Mouse (Mus musculus): ENCODE data around the gene Prkcd. TPM values are rescaled to one million over a fixed set of nuclear protein-coding genes. Genes with fewer than 3 reads are reported as not detected.
A peak's percentile ranks its signal among the peaks of the same experiment; 100 is the strongest.

The Prkcd gene
- polyA plus RNA-seq, 1 experiment from 2014 or later = 22.9 TPM

DNA sequence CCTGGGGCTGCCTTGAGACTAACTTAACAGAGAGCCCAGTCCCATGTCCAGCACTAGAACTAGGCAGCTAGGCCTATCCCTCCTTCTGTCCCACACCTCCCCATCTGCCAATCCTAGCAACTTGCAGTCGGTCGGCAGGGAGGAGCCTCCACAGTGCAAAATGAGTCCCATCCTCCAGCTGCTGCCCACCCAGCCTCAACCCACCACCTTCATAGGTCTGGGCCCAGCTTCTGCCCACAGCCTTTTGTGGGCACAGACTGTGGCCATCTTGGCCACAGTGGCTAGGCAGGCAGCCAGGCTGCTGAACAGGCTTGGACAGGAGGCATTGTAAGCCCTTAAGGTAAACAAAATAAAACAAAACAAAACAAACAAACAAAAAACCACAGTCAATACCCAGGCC, 5.8 kb upstream of the Prkcd start:
- 56% methylated on average over 2 of the region's 2 CpGs for WGBS (ENCODE audit: insufficient replicate concordance)
- peaks cover 39% of the 10 kb centered on the region for H3K4me1 ChIP-seq

GRCm38 (mm10) chr14:30630811-30631576, 5.0 kb upstream of the Prkcd start:
- no peak overlapping the region for H3K4me3 ChIP-seq
- H3K9ac ChIP-seq = no peak overlapping the region
- no peaks in the 10 kb centered on the region for H3K9me3 ChIP-seq (replicated peaks)
- peak overlapping the region; percentile 42; the same call in 1 of the 2 replicates for H3K27ac ChIP-seq
- no peaks in the 10 kb centered on the region for H3K36me3 ChIP-seq
- H3K27me3 ChIP-seq (replicated peaks) = no peaks in the 10 kb centered on the region
- WGBS (ENCODE audit: insufficient replicate concordance) = 37% methylated on average over 5 of the region's 5 CpGs
- H3K4me2 ChIP-seq = no peak overlapping the region
- no peak for ATAC-seq
- peaks cover 47% of the 10 kb centered on the region for H3K4me1 ChIP-seq

More for the DNA sequence above, 5.8 kb upstream of the Prkcd start:
- H3K27ac ChIP-seq = no peak overlapping the region
- no peak overlapping the region for H3K4me3 ChIP-seq
- H3K4me2 ChIP-seq = no peak overlapping the region
- H3K27me3 ChIP-seq (replicated peaks) = no peaks in the 10 kb centered on the region
- no peak overlapping the region for H3K9ac ChIP-seq
- no peaks in the 10 kb centered on the region for H3K36me3 ChIP-seq
- ATAC-seq = no peak
- no peaks in the 10 kb centered on the region for H3K9me3 ChIP-seq (replicated peaks)

DNA sequence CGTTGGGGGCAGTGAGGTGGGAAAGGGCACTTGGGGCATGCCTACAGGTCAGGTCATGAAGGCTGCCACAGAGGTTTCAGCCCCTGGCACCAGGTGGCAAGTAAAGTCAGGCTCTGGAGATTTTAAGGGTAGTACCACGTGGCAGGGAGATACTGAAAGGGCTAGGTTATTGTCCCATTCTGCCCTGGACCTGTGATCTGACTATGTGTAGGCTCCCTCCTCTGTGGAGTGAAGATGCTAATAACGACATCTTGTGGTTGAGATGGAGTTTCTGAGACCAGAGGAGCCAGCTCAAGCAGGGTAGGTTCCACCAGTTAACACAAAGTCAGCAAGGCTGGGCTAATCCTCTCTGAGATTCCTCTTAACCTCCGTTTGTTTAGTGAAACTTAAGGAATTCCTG, 3.8 kb upstream of the Prkcd start:
- Histone ChIP-seq H3K4me2 (no peak overlapping the region), H3K9ac (no peak overlapping the region), H3K36me3 (no peaks in the 10 kb centered on the region), H3K4me3 (no peak overlapping the region), H3K4me1 (peaks cover 58% of the 10 kb centered on the region), H3K9me3 (replicated peaks) (no peaks in the 10 kb centered on the region), H3K27me3 (replicated peaks) (no peaks in the 10 kb centered on the region), H3K27ac (no peak overlapping the region)
- ATAC-seq = no peak
- WGBS (ENCODE audit: insufficient replicate concordance) = 44% methylated on average over 4 of the region's 4 CpGs

DNA sequence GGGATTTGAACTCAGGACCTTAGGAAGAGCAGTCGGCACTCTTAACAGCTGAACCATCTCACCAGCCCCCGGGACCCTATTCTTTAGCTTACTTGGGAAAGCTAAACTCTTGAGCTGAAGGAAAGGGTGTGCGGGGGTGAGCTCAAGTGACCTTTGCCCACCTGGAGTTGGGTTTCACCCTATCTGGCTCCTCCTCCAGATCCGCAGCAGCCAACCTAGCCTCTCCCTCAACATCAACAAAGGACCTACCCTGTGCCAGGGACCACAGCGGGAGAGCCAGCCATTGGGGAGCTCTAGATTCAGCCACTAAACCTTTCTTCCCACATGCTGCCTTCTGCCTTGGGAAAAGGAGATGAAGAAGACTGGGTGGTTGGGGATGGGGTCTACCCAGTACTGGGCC, 2.2 kb upstream of the Prkcd start:
- H3K27ac ChIP-seq = no peak overlapping the region
- H3K9ac ChIP-seq = no peak overlapping the region
- no peak for ATAC-seq
- WGBS (ENCODE audit: insufficient replicate concordance) = 79% methylated on average over 5 of the region's 5 CpGs
- no peak overlapping the region for H3K4me3 ChIP-seq
- no peaks in the 10 kb centered on the region for H3K9me3 ChIP-seq (replicated peaks)
- H3K36me3 ChIP-seq = no peaks in the 10 kb centered on the region
- peaks cover 74% of the 10 kb centered on the region for H3K4me1 ChIP-seq
- H3K4me2 ChIP-seq = no peak overlapping the region
- no peaks in the 10 kb centered on the region for H3K27me3 ChIP-seq (replicated peaks)

DNA sequence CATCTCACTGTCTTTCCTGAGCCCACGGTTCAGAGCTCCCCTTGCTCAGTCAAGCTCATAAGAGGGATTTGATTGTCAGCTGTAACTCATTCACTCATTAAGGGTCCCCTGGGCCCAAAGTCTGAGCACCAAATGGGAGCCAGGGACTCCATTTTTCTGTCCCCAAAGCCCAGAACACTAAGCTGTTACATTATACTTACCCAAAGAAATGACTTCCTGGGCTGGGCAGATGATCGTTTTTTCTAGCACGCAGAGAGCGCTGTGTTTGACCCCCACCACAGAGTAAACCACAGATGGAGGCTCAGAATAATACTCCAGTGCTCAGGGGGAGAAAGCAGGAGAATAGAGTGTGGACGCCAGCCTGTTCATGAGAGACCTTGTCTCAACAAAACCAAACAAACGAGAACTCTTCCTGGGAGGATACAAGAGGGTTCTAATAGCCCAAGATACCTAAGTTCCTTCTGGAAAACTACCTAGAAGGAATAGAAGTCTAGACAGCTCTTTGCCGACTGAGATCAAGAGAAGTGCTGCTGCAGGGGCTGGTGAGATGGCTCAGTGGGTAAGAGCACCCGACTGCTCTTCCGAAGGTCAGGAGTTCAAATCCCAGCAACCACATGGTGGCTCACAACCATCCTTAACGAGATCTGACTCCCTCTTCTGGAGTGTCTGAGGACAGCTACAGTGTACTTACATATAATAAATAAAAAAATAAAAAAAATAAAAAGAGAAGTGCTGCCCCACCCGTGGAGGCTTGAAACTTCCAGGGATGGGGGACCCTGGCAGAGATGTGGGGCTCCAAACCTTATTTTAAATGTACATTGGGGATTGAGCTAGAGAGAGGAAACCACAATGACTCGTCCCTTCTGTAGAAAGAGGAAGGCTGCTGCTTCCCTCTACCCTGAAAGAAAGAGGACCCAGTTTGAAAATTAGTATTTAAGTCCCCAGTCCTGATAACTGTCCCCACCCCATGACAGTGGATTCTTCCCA, 1.0 kb upstream of the Prkcd start:
- H3K4me3 ChIP-seq = peak overlapping the region; percentile 74
- peak overlapping the region; percentile 73 for H3K27ac ChIP-seq
- H3K4me1 ChIP-seq = peaks cover 70% of the 10 kb centered on the region
- H3K9me3 ChIP-seq (replicated peaks) = no peaks in the 10 kb centered on the region
- whole genome bisulfite sequencing (ENCODE audit: insufficient replicate concordance) = 21% methylated on average over 12 of the region's 12 CpGs
- no peaks in the 10 kb centered on the region for H3K36me3 ChIP-seq
- peak overlapping the region; percentile 84 for H3K9ac ChIP-seq
- no peaks in the 10 kb centered on the region for H3K27me3 ChIP-seq (replicated peaks)
- peak overlapping the region; percentile 97 for H3K4me2 ChIP-seq
- ATAC-seq = no peak

DNA sequence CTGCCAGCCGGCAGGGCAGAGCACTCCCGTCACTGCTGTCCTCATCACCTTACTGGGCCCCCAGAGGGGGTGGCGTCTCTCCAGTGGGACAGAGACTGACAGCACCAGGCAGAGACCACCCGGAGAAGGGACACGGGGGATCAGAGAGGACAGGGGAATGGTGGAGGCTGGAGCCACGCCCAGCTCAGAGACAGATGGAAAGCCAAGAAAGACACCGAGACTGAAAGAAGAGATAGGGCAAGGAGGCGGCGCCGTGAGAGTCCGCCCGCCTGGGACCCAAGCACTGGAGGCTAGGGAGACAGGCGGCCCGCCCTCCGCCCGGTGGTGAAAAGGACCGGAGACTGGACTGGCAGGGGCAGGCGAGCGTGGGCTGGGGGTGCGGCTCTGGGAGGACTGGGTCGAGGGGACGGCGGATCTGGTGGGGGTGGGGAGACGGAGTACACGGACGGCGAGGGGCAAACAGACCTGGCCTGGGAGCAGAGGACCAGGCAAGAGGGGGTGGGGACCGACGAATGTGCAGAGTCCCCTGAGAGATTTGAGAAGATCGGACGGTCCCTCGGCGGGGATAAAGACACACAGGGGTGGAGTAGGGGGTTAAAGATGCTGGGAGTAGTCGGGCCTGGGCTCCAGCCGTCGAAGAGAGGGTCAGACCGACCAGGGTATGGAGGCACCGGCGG, 741 bp downstream of the Prkcd start:
- H3K27ac ChIP-seq = peak overlapping the region; percentile 73
- no peaks in the 10 kb centered on the region for H3K9me3 ChIP-seq (replicated peaks)
- H3K4me2 ChIP-seq = peak overlapping the region; percentile 97
- H3K4me3 ChIP-seq = peak overlapping the region; percentile 74
- under 1% methylated on average over 39 of the region's 39 CpGs for WGBS (ENCODE audit: insufficient replicate concordance)
- ATAC-seq = peak; percentile 78
- peak overlapping the region; percentile 84 for H3K9ac ChIP-seq
- peaks cover 74% of the 10 kb centered on the region for H3K4me1 ChIP-seq
- no peaks in the 10 kb centered on the region for H3K36me3 ChIP-seq
- H3K27me3 ChIP-seq (replicated peaks) = no peaks in the 10 kb centered on the region

DNA sequence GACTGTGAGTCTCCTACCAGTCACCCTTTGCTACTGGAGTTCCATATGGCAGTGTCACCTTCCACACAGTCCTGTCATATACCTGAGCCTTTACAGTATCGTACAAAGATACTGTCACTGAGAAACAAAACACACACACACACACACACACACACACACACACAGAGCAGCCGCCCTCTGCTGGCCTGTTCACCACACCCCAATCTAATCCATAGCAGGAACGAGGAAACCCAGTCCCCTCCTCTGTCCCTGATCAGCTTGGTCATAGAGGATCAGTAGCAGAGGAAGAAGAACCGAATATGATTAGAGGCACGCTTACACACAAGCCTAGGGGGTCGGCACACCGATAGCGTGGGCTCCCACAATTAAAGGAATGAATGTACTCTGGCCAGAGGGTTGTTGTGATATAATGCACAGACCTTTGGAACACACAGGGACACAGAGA, 1.7 kb downstream of the Prkcd start:
- Histone ChIP-seq H3K36me3 (no peaks in the 10 kb centered on the region), H3K4me1 (peaks cover 79% of the 10 kb centered on the region), H3K27ac (peak overlapping the region; percentile 48), H3K27me3 (replicated peaks) (no peaks in the 10 kb centered on the region), H3K4me2 (peak overlapping the region; percentile 97), H3K9me3 (replicated peaks) (no peaks in the 10 kb centered on the region), H3K9ac (peak overlapping the region; percentile 84), H3K4me3 (peak overlapping the region; percentile 74)
- 32% methylated on average over 8 of the region's 8 CpGs for WGBS (ENCODE audit: insufficient replicate concordance)
- ATAC-seq = no peak

DNA sequence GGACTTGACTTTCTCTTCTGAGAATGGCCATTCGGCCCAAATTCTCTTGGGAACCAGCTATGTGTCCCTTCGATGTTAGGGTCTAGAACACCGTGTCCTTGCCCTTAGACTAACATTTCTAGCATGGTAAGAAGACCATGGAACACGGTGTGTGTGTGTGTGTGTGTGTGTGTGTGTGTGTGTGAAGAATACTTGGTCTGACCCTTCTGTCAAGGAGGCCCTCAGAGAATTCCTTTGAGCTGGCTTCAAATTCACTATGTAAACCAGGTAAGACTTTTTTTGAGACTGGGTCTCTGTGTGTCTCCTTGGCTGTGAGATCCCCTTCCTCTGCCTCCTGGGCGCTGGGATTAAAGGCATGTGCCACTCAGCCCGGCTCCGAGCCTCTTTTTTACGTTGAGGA, 3.5 kb downstream of the Prkcd start:
- no peak overlapping the region for H3K4me3 ChIP-seq
- no peak overlapping the region for H3K27ac ChIP-seq
- H3K27me3 ChIP-seq (replicated peaks) = no peaks in the 10 kb centered on the region
- no peaks in the 10 kb centered on the region for H3K36me3 ChIP-seq
- no peak overlapping the region for H3K4me2 ChIP-seq
- 84% methylated on average over 8 of the region's 8 CpGs for WGBS (ENCODE audit: insufficient replicate concordance)
- peaks cover 84% of the 10 kb centered on the region for H3K4me1 ChIP-seq
- H3K9me3 ChIP-seq (replicated peaks) = no peaks in the 10 kb centered on the region
- no peak overlapping the region for H3K9ac ChIP-seq
- ATAC-seq = no peak

- Histone ChIP-seq H3K4me3 (no peak overlapping the region), H3K4me1 (peaks cover 88% of the 10 kb centered on the region), H3K36me3 (no peaks in the 10 kb centered on the region), H3K27me3 (replicated peaks) (no peaks in the 10 kb centered on the region), H3K9ac (no peak overlapping the region), H3K9me3 (replicated peaks) (no peaks in the 10 kb centered on the region), H3K4me2 (no peak overlapping the region), H3K27ac (0 out of 2 replicates have a peak overlapping the region, but pooled peaks have one; percentile 6)
- WGBS (ENCODE audit: insufficient replicate concordance) = 80% methylated on average over 7 of the region's 7 CpGs
- no peak for ATAC-seq
Observed at GRCm38 (mm10) chr14:30622130-30622529, 3.9 kb downstream of the Prkcd start.

- Histone ChIP-seq H3K27ac (no peak overlapping the region; the same call in 1 of the 2 replicates), H3K36me3 (peaks cover 5% of the 10 kb centered on the region; the same call in 1 of the 2 replicates), H3K27me3 (replicated peaks) (no peaks in the 10 kb centered on the region), H3K9me3 (replicated peaks) (no peaks in the 10 kb centered on the region), H3K9ac (peak overlapping the region; percentile 17; the same call in 1 of the 2 replicates), H3K4me1 (peaks cover 86% of the 10 kb centered on the region), H3K4me3 (no peak overlapping the region), H3K4me2 (peak overlapping the region; percentile 3; the same call in 1 of the 2 replicates)
- ATAC-seq = no peak
- 38% methylated on average over 7 of the region's 7 CpGs for WGBS (ENCODE audit: insufficient replicate concordance)
Observed at GRCm38 (mm10) chr14:30619982-30620578, 5.9 kb downstream of the Prkcd start.

DNA sequence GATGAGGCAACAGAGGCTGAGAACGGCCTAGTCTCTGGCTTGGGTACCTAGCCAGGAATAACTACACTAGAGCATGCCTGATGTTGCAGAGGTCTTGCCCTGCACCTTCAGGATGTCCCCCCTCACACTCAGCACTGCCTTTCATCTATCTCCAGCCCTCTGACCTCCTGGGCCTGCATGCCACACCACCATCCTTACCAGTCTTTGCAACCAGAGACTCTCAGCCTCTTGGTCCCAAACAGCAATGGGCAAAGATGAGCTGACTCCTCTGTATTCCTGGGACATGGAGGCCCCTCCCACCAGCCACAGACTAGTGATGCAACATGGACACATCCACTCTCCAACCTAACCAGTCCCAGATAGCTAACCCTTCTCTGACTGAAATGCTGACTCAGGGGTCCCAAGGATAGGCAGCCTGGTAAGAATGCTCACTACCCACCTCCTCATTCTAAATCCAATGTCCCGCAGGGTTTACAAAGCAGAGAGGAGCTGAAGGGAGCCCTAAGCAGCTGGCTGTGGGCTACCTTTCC, 7.2 kb downstream of the Prkcd start:
- Histone ChIP-seq H3K4me1 (peaks cover 73% of the 10 kb centered on the region), H3K9ac (no peak overlapping the region), H3K4me3 (no peak overlapping the region), H3K27me3 (replicated peaks) (no peaks in the 10 kb centered on the region), H3K27ac (peak overlapping the region; percentile 22; the same call in 1 of the 2 replicates), H3K4me2 (no peak overlapping the region), H3K9me3 (replicated peaks) (no peaks in the 10 kb centered on the region), H3K36me3 (peaks cover 5% of the 10 kb centered on the region; the same call in 1 of the 2 replicates)
- WGBS (ENCODE audit: insufficient replicate concordance) = 81% methylated on average over 2 of the region's 2 CpGs
- ATAC-seq = no peak
